8 mouse cellular contexts compared by ENCODE assay signal in the genomic region with DNA sequence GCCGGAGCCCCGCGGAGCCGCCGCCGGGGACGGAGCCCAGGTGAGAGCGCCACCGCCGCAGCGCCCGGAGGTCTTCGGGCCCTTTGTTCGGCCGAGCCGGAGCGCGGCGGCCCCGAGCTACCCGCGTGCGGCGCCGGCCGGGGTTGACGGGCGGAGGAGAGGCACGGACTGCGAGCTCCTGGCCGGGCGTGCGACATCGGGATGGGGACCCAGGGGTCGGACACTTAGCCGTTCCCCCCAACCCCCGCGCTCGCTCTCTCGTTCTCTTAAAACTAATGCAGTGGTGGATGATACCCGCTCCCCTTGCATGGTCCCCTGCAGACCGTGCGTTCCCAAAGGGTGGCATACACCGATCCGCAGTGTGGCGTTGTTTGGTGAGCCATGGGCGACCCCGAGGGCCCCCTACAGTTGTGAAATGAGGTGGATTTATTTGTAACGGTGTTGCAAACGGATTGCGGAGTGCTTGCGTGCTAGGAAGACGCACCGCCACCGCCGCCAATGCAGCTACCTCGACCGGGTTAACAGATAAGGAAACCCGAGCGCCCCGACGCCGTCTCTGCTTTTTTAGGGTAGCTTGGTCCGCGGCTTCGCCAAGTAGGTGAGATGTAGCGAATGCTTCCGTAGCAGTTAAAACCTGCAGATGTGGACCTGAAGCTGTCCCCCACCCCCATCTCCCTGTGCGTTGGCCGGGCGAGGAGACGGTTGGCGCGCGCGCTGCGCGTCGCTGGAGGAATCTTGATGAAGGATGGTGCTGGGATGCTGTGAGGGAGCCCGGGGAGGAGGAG. TPM values are rescaled to one million over a fixed set of nuclear protein-coding genes. Genes with fewer than 3 reads are reported as not detected.
DNase-seq lines count a peak whose midpoint lies in the region; ATAC-seq and TF ChIP-seq lines count a peak whose summit lies in the region.

No protein-coding gene starts in this region.

- H3K27ac ChIP-seq in hindbrain, embryonic 14.5 days = peak overlapping the region; percentile 99
- peak overlapping the region; percentile 94 for H3K27ac ChIP-seq in left cerebral cortex, adult 2 months

- H3K9me3 ChIP-seq in hindbrain, embryonic 14.5 days (ENCODE audit: control insufficient read depth, low read length) = no peaks in the 10 kb centered on the region

- TF ChIP-seq CTCF in left cerebral cortex, adult 2 months (IDR thresholded peaks at IDR 0.05) = no peak; the same call in 1 of the 2 replicates

- H3K4me1 ChIP-seq in hindbrain, embryonic 14.5 days (replicated peaks; ENCODE audit: control insufficient read depth, insufficient read depth, low read length) = peaks cover 45% of the 10 kb centered on the region

- no peak for ATAC-seq in hindbrain, embryonic 14.5 days (ENCODE audit: low FRiP score)

- under 1% methylated on average over 73 of the region's 80 CpGs for WGBS in hindbrain, embryonic 14.5 days

- peak overlapping the region; percentile 75 for H3K4me2 ChIP-seq in hindbrain, embryonic 14.5 days (replicated peaks)

- peak; percentile 81 for DNase-seq in ZHBTc4 (ENCODE audit: low read depth, low spot score)
- DNase-seq in cerebellum, postnatal 25 days = peak; percentile 76
- peak; percentile 44 to 56 for DNase-seq in frontal cortex, postnatal 25 days (ENCODE audit: low spot score in 2 of 2)
- DNase-seq in hindbrain, embryonic 14.5 days (ENCODE audit: low spot score) = peak; percentile 68
- peak; percentile 76 to 78 for DNase-seq in left cerebral cortex, adult 2 months (ENCODE audit: extremely low spot score in 1 of 2, low spot score in 2 of 2)
- peak; percentile 56 to 65 for DNase-seq in lung, postnatal 4 days
- DNase-seq in right cerebral cortex, postnatal 25 days = peak; percentile 81
- peak; percentile 51 for DNase-seq in yolk sac, embryonic 10.5 days (ENCODE audit: low spot score)

- no peaks in the 10 kb centered on the region for H3K27me3 ChIP-seq in hindbrain, embryonic 14.5 days (ENCODE audit: control insufficient read depth, insufficient read depth, low read length)

- peak overlapping the region; percentile 88 for H3K4me3 ChIP-seq in hindbrain, embryonic 14.5 days (replicated peaks; ENCODE audit: low read length)
- peak overlapping the region; percentile 75 for H3K4me3 ChIP-seq in left cerebral cortex, adult 2 months

- peak overlapping the region; percentile 97 for H3K9ac ChIP-seq in hindbrain, embryonic 14.5 days

- no peaks in the 10 kb centered on the region for H3K36me3 ChIP-seq in hindbrain, embryonic 14.5 days (replicated peaks; ENCODE audit: control insufficient read depth, insufficient read depth)

- intact Hi-C loops in left cerebral cortex, adult 2 months (cut with DNase I) = loop anchor here (2.0 kb wide), 3 partner anchors 57 to 261 kb away; no protein-coding TSS in a partner anchor

RNA-seq across cellular contexts. Expression of a gene that starts 1.4 kb away (rescaled TPM):
- 23.4 and 25.1 TPM in 2 replicates for polyA plus RNA-seq in hindbrain, embryonic 14.5 days (2014; fragmentation: Nextera tagmentation; extraction: Ambion mirVana)
- 10 to 100 TPM; 58.5 to 62.9 TPM for total RNA-seq in left cerebral cortex, adult 2 months (2021)
